Mouse (Mus musculus): Measurements from ENCODE around the gene Gm21887. TPM values are rescaled to one million over a fixed set of nuclear protein-coding genes. Genes with fewer than 3 reads are reported as not detected.
"Not testable (repeated sequence)": the region's sequence is repeated elsewhere in the genome, so short reads cannot be mapped to it uniquely, and the experiment has no call there.

The Gm21887 gene
- polyA plus RNA-seq (2015; fragmentation: Nextera tagmentation; extraction: Ambion mirVana) = 41.1 and 106 TPM in 2 replicates

DNA sequence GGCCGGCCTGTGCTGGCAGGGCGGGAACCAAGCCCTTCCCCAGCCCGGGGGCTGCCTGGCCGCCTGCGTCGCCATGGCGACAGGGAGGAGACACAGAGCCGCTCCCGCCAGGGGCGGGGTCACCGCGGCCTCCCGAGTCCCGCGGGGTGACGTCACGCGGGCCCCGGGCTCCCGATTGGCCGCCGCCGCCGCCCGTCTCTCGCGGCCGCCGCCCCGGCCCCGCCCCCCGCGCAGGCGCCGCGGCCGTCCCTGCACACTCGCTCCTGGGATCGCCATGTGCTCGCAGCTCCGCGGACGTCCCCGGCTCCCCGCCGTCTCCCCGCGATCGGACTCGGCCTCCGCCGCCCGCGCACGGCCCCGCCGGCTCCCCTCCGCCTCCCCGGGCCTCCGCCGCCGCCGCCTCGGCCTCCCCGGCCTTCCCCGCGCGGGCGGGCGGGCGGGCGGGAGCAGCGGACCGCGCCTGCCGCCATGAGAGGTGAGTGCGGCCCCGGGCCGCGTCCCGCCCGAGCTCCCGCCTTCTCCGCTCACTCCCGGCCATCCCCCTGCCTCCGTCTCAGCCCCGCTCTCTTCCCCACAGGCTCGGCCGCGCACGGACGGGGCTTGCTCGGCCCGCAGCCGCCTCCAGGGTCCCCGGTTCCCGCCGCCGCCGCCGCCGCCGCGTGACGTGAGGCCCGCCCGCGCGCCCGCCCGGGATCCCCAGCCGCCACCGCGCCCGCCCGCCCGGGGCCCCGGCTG is at the start of gene Gm21887:
Gm21887 (plus strand) TSS at position 644 of the 735 bp plus-strand sequence.
- H3K4me2 ChIP-seq (ENCODE audit: low read length) = peak within 1 kb of the TSS; percentile 34
- WGBS = 62% methylated on average over 115 of the region's 118 CpGs
- H3K9ac ChIP-seq (ENCODE audit: low read depth, low read length) = peak within 1 kb of the TSS; percentile 90
- ATAC-seq (replicated peaks; ENCODE audit: low FRiP score, low read depth) = peak; percentile 81
- DNase-seq (ENCODE audit: low spot score) = peak; percentile 94
- H3K36me3 ChIP-seq (ENCODE audit: insufficient read depth, low read length); H3K27me3 ChIP-seq (ENCODE audit: insufficient read depth, low read length); H3K4me1 ChIP-seq (replicated peaks; ENCODE audit: insufficient read depth, low read length): not testable (repeated sequence)
- H3K9me3 ChIP-seq (replicated peaks; ENCODE audit: low read length) = peaks cover 18% of the 10 kb centered on the region; the same call in 1 of the 2 replicates
- H3K4me3 ChIP-seq (replicated peaks; ENCODE audit: low read depth, low read length) = peak within 1 kb of the TSS; percentile 71
- peak within 1 kb of the TSS; percentile 89 for H3K27ac ChIP-seq

DNA sequence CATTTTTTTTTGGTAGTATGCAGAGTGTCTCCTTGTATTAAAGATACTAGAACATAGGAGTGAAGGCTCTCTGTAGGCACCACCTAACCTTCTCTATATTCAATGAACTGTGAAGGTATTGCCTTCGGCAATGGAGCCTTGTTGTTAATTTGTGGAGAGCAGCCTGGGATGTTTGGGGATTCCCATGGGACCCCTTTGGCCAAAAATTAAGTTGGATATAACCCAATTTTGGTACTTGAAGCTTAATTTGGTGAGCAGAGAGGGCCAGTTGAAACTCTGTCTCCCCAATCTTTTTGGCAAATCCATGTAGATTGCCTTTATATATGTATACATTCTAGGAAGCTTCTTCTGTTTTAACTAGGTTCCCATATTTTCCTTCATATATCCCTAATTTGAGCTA is 40.1 kb upstream of the Gm21887 start:
- no peak overlapping the region for H3K4me2 ChIP-seq (ENCODE audit: low read length)
- no peak for ATAC-seq (replicated peaks; ENCODE audit: low FRiP score, low read depth)
- no peaks in the 10 kb centered on the region for H3K9me3 ChIP-seq (replicated peaks; ENCODE audit: low read length)
- 86% methylated on average over 1 of the region's 1 CpGs for WGBS
- no peak overlapping the region for H3K27ac ChIP-seq
- H3K4me1 ChIP-seq (replicated peaks; ENCODE audit: insufficient read depth, low read length) = no peaks in the 10 kb centered on the region
- 0 out of 2 replicates have a peak, but pooled peaks cover 3% of the 10 kb centered on the region for H3K36me3 ChIP-seq (ENCODE audit: insufficient read depth, low read length)
- TF ChIP-seq CTCF (IDR thresholded peaks at IDR 0.05; ENCODE audit: low read depth) = no peak
- no peaks in the 10 kb centered on the region for H3K27me3 ChIP-seq (ENCODE audit: insufficient read depth, low read length)
- DNase-seq (ENCODE audit: low spot score) = no peak
- H3K9ac ChIP-seq (ENCODE audit: low read depth, low read length) = no peak overlapping the region
- no peak overlapping the region for H3K4me3 ChIP-seq (replicated peaks; ENCODE audit: low read depth, low read length)

DNA sequence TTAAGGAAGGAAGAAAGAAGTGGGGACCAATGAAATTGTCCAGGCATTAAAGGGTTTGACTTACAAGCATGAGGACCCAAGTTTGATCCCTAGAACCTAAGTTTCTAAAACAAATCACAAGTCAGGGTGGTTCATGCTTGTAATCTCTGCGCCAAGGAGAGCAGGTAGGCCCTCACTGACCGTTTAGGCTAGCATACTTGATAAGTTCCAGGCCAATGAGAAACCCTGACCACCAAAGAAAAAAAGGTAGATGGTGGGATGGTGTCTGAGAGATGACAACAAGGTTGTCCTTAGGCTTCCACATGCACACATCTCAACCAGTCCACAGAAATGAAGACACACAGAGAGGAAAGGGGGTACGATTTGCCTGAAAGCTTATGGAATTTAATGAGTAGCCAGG is 39.7 kb upstream of the Gm21887 start:
- H3K27ac ChIP-seq; ATAC-seq (replicated peaks; ENCODE audit: low FRiP score, low read depth); H3K9me3 ChIP-seq (replicated peaks; ENCODE audit: low read length); H3K4me1 ChIP-seq (replicated peaks; ENCODE audit: insufficient read depth, low read length); H3K4me2 ChIP-seq (ENCODE audit: low read length); H3K4me3 ChIP-seq (replicated peaks; ENCODE audit: low read depth, low read length); H3K27me3 ChIP-seq (ENCODE audit: insufficient read depth, low read length); H3K9ac ChIP-seq (ENCODE audit: low read depth, low read length); H3K36me3 ChIP-seq (ENCODE audit: insufficient read depth, low read length): not testable (repeated sequence)
- peak; percentile 7 for DNase-seq (ENCODE audit: low spot score)
- 85% methylated on average over 3 of the region's 3 CpGs for WGBS

DNA sequence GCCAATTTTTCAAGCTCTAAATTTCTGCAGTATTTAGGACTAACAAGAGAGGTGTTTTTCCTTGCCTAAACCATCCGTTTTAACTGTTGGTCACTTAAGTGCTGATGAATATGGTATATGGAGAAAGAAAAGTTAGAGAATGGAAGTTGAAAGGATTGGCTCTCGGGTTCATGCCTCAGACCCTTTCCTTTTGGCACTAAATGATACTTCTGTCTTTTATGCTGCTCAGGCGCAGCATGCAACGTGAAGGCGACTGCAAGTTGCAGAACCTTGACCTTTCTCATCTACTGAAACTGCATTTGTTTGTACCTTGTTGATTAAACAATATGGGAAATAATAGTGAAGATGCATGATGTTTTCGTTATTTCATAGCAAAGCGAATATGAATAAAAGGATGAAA is 38.9 kb upstream of the Gm21887 start:
- not testable (repeated sequence) for H3K4me2 ChIP-seq (ENCODE audit: low read length); H3K9ac ChIP-seq (ENCODE audit: low read depth, low read length); H3K9me3 ChIP-seq (replicated peaks; ENCODE audit: low read length); H3K36me3 ChIP-seq (ENCODE audit: insufficient read depth, low read length); H3K27me3 ChIP-seq (ENCODE audit: insufficient read depth, low read length); H3K4me1 ChIP-seq (replicated peaks; ENCODE audit: insufficient read depth, low read length); H3K27ac ChIP-seq; ATAC-seq (replicated peaks; ENCODE audit: low FRiP score, low read depth); DNase-seq (ENCODE audit: low spot score); H3K4me3 ChIP-seq (replicated peaks; ENCODE audit: low read depth, low read length)
- WGBS = 83% methylated on average over 7 of the region's 7 CpGs

DNA sequence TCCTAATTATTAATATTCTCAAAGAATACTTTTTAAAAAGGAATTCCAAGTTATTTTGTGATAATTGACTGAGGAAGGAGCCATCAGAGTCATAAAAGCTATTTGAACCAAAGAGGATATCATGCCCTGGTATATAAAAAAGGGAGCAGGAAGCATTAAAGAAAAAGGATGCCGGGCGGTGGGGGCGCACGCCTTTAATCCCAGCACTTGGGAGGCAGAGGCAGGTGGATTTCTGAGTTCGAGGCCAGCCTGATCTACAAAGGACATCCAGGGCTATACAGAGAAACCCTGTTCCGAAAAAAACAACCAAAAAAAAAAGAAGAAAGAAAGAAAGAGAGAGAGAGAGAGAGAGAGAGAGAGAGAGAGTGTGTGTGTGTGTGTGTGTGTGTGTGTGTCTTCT is 37.9 kb upstream of the Gm21887 start:
- H3K27ac ChIP-seq; H3K27me3 ChIP-seq (ENCODE audit: insufficient read depth, low read length); H3K4me2 ChIP-seq (ENCODE audit: low read length); H3K36me3 ChIP-seq (ENCODE audit: insufficient read depth, low read length); H3K4me1 ChIP-seq (replicated peaks; ENCODE audit: insufficient read depth, low read length); DNase-seq (ENCODE audit: low spot score); H3K9me3 ChIP-seq (replicated peaks; ENCODE audit: low read length); ATAC-seq (replicated peaks; ENCODE audit: low FRiP score, low read depth); H3K4me3 ChIP-seq (replicated peaks; ENCODE audit: low read depth, low read length); H3K9ac ChIP-seq (ENCODE audit: low read depth, low read length): not testable (repeated sequence)
- 84% methylated on average over 6 of the region's 6 CpGs for WGBS

DNA sequence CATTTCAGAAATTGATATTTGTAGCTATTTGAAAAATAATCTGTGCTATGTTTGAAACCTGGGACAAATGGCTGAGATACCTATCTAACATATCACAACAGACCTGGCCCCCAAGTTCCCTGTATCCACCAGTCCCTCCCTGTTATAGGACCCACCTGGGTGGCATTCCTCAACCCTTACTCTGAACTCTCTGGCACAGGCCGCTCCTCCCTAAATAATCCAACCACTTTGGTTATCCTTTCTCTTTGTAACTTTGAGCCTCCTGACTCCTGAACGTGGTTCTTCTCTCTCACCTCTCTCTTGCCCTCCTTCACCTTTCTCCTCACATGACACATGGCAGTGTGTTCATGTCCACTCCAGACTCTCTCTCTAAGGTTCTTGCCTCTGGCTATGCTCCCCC is 37.3 kb upstream of the Gm21887 start:
- ATAC-seq (replicated peaks; ENCODE audit: low FRiP score, low read depth) = 0 out of 2 replicates have a peak, but pooled peaks have one; percentile 23

DNA sequence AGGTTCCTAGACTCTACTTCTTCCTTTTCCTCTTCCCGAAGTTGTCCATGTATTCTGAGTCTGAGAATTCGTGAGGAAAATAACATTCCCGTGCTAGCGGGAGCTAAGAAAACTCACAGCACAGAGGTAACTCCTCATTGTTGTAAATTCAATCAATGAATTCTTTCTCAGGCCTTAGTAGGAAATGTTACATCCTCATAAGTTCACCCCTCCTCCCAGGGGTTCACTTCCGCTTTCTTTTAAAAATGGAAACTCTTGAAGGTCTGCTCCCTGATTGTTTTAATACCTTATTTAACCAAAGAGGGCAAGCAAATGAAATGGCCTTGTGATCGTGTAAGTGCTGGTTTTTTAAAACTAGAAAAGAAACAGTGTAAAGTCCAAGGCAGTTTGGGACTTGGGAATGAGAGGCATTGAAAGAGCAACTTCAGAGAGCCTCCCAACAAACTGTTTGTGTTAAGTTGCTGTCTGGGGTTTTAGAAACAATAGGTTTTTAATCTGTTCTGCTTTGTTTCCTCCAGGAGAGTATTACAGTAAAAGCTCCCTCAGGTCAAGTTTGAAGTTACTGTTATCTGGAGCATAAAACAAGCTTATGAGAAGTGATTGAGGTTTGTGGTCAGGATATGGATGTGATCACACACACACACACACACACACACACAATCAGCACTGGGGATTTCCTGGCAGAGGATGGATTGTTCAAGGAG is 36.5 kb upstream of the Gm21887 start:
- ATAC-seq (replicated peaks; ENCODE audit: low FRiP score, low read depth); H3K4me1 ChIP-seq (replicated peaks; ENCODE audit: insufficient read depth, low read length); H3K27ac ChIP-seq; H3K9ac ChIP-seq (ENCODE audit: low read depth, low read length); H3K4me2 ChIP-seq (ENCODE audit: low read length); H3K4me3 ChIP-seq (replicated peaks; ENCODE audit: low read depth, low read length); H3K9me3 ChIP-seq (replicated peaks; ENCODE audit: low read length); H3K36me3 ChIP-seq (ENCODE audit: insufficient read depth, low read length); H3K27me3 ChIP-seq (ENCODE audit: insufficient read depth, low read length): not testable (repeated sequence)
- 68% methylated on average over 6 of the region's 6 CpGs for WGBS
- DNase-seq (ENCODE audit: low spot score) = peak; percentile 41

More for the DNA sequence above, 37.3 kb upstream of the Gm21887 start:
- H3K36me3 ChIP-seq (ENCODE audit: insufficient read depth, low read length); H3K4me2 ChIP-seq (ENCODE audit: low read length); H3K27ac ChIP-seq; H3K4me3 ChIP-seq (replicated peaks; ENCODE audit: low read depth, low read length); H3K9ac ChIP-seq (ENCODE audit: low read depth, low read length); H3K27me3 ChIP-seq (ENCODE audit: insufficient read depth, low read length); H3K4me1 ChIP-seq (replicated peaks; ENCODE audit: insufficient read depth, low read length); H3K9me3 ChIP-seq (replicated peaks; ENCODE audit: low read length): not testable (repeated sequence)
- 54% methylated on average over 2 of the region's 2 CpGs for WGBS
- DNase-seq (ENCODE audit: low spot score) = peak; percentile 31

DNA sequence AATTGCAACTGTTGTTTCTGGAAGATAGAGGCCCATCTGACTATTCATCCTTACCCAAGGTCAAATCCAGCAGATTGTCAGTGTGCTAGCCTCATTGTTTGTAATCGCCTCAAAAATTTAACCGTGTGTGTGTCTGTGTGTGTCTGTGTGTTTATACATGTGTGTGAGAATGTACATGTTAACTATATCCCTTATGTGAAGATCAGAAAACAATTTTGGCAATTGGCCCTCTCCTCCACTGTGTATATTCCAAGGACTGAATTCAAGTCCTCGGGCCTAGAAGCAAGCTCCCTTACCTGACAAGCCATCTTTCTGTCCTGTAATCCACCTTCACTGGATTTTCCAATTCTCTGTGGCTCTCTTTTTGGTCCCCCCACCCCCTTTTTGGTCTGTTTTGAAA is 35.7 kb upstream of the Gm21887 start:
- H3K4me3 ChIP-seq (replicated peaks; ENCODE audit: low read depth, low read length); H3K4me2 ChIP-seq (ENCODE audit: low read length); DNase-seq (ENCODE audit: low spot score); H3K9me3 ChIP-seq (replicated peaks; ENCODE audit: low read length); H3K27me3 ChIP-seq (ENCODE audit: insufficient read depth, low read length); H3K9ac ChIP-seq (ENCODE audit: low read depth, low read length); ATAC-seq (replicated peaks; ENCODE audit: low FRiP score, low read depth); H3K27ac ChIP-seq; H3K4me1 ChIP-seq (replicated peaks; ENCODE audit: insufficient read depth, low read length); H3K36me3 ChIP-seq (ENCODE audit: insufficient read depth, low read length): not testable (repeated sequence)
- WGBS = 69% methylated on average over 3 of the region's 3 CpGs

DNA sequence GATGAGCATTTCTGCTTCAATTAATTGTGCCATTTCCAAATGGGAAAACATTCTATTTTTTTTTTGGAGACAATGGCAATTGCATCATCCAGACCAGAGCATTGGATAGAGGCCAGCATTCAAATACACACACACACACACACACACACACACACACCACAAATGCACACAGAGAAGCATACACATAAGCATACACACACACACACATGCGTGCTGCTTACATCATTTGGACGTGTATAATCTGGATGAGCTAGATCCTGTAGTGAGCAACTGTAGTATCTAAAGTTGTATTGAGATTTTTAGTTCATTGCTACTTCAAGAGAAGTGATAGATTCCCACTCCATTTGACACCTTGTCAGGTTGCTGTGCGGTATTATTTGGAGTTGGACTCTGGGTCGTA is 35.0 kb upstream of the Gm21887 start:
- not testable (repeated sequence) for H3K4me3 ChIP-seq (replicated peaks; ENCODE audit: low read depth, low read length); ATAC-seq (replicated peaks; ENCODE audit: low FRiP score, low read depth); DNase-seq (ENCODE audit: low spot score); H3K9ac ChIP-seq (ENCODE audit: low read depth, low read length); H3K4me2 ChIP-seq (ENCODE audit: low read length); H3K27me3 ChIP-seq (ENCODE audit: insufficient read depth, low read length); H3K9me3 ChIP-seq (replicated peaks; ENCODE audit: low read length); H3K36me3 ChIP-seq (ENCODE audit: insufficient read depth, low read length); H3K4me1 ChIP-seq (replicated peaks; ENCODE audit: insufficient read depth, low read length); H3K27ac ChIP-seq
- WGBS = 61% methylated on average over 4 of the region's 4 CpGs

All from kidney, postnatal 0 days (tissue).